Mouse (Mus musculus): ENCODE measurements around the gene Dmkn. TPM values are rescaled to one million over a fixed set of nuclear protein-coding genes. Genes with fewer than 3 reads are reported as not detected.

The Dmkn gene
- polyA plus RNA-seq, 1 experiment from 2014 or later = 3.0 TPM

GRCm38 (mm10) chr7:30776104-30776503 is 12.5 kb downstream of the Dmkn start:
- no peaks in the 10 kb centered on the region for H3K4me1 ChIP-seq (replicated peaks)
- no peak for ATAC-seq (ENCODE audit: low FRiP score, low read depth)
- no peak overlapping the region for H3K4me2 ChIP-seq
- H3K4me3 ChIP-seq = no peak overlapping the region
- 89% methylated on average over 9 of the region's 9 CpGs for WGBS
- H3K9me3 ChIP-seq = no peaks in the 10 kb centered on the region
- H3K27me3 ChIP-seq = no peaks in the 10 kb centered on the region
- H3K27ac ChIP-seq (replicated peaks) = no peak overlapping the region
- H3K36me3 ChIP-seq = no peaks in the 10 kb centered on the region
- H3K9ac ChIP-seq = no peak overlapping the region

- Histone ChIP-seq H3K36me3 (no peaks in the 10 kb centered on the region), H3K4me3 (no peak overlapping the region), H3K27me3 (no peaks in the 10 kb centered on the region), H3K9ac (no peak overlapping the region), H3K4me2 (no peak overlapping the region), H3K27ac (replicated peaks) (no peak overlapping the region), H3K4me1 (replicated peaks) (no peaks in the 10 kb centered on the region), H3K9me3 (no peaks in the 10 kb centered on the region)
- no peak for ATAC-seq (ENCODE audit: low FRiP score, low read depth)
- WGBS = 47% methylated on average over 7 of the region's 7 CpGs
These were observed 13.6 kb downstream of the Dmkn start for GRCm38 (mm10) chr7:30777081-30777579.

- ATAC-seq (ENCODE audit: low FRiP score, low read depth) = no peak
- no peaks in the 10 kb centered on the region for H3K27me3 ChIP-seq
- no peak overlapping the region for H3K9ac ChIP-seq
- H3K36me3 ChIP-seq = no peaks in the 10 kb centered on the region
- H3K9me3 ChIP-seq = no peaks in the 10 kb centered on the region
- no peak overlapping the region for H3K4me3 ChIP-seq
- H3K27ac ChIP-seq (replicated peaks) = no peak overlapping the region
- H3K4me2 ChIP-seq = no peak overlapping the region
- H3K4me1 ChIP-seq (replicated peaks) = no peaks in the 10 kb centered on the region
- 88% methylated on average over 1 of the region's 1 CpGs for WGBS
These were observed 14.4 kb downstream of the Dmkn start for GRCm38 (mm10) chr7:30777911-30778310.

- H3K9me3 ChIP-seq = no peaks in the 10 kb centered on the region
- H3K4me2 ChIP-seq = no peak overlapping the region
- H3K27me3 ChIP-seq = no peaks in the 10 kb centered on the region
- H3K36me3 ChIP-seq = no peaks in the 10 kb centered on the region
- no peak overlapping the region for H3K9ac ChIP-seq
- WGBS = 81% methylated on average over 4 of the region's 4 CpGs
- H3K4me3 ChIP-seq = no peak overlapping the region
- peaks cover 9% of the 10 kb centered on the region for H3K4me1 ChIP-seq (replicated peaks)
- no peak overlapping the region for H3K27ac ChIP-seq (replicated peaks)
- ATAC-seq (ENCODE audit: low FRiP score, low read depth) = no peak
These were observed 18.2 kb downstream of the Dmkn start for GRCm38 (mm10) chr7:30781792-30782191.

GRCm38 (mm10) chr7:30782658-30783057 is 19.1 kb downstream of the Dmkn start:
- Histone ChIP-seq H3K9ac (no peak overlapping the region), H3K4me1 (replicated peaks) (peaks cover 9% of the 10 kb centered on the region), H3K4me2 (no peak overlapping the region), H3K27ac (replicated peaks) (no peak overlapping the region), H3K36me3 (no peaks in the 10 kb centered on the region), H3K9me3 (no peaks in the 10 kb centered on the region), H3K4me3 (no peak overlapping the region), H3K27me3 (no peaks in the 10 kb centered on the region)
- 79% methylated on average over 3 of the region's 3 CpGs for WGBS
- no peak for ATAC-seq (ENCODE audit: low FRiP score, low read depth)

- H3K27me3 ChIP-seq = no peaks in the 10 kb centered on the region
- peaks cover 9% of the 10 kb centered on the region for H3K4me1 ChIP-seq (replicated peaks)
- no peak overlapping the region for H3K9ac ChIP-seq
- no peak overlapping the region for H3K4me2 ChIP-seq
- H3K27ac ChIP-seq (replicated peaks) = peak overlapping the region; percentile 61
- H3K4me3 ChIP-seq = no peak overlapping the region
- H3K36me3 ChIP-seq = no peaks in the 10 kb centered on the region
- H3K9me3 ChIP-seq = no peaks in the 10 kb centered on the region
- 74% methylated on average over 1 of the region's 1 CpGs for WGBS
- ATAC-seq (ENCODE audit: low FRiP score, low read depth) = no peak
These were observed 21.6 kb downstream of the Dmkn start for GRCm38 (mm10) chr7:30785154-30785553.

- peak; percentile 86 for ATAC-seq (ENCODE audit: low FRiP score, low read depth)
- H3K36me3 ChIP-seq = no peaks in the 10 kb centered on the region
- H3K4me2 ChIP-seq = no peak overlapping the region
- no peaks in the 10 kb centered on the region for H3K9me3 ChIP-seq
- H3K9ac ChIP-seq = no peak overlapping the region
- peak overlapping the region; percentile 61 for H3K27ac ChIP-seq (replicated peaks)
- no peaks in the 10 kb centered on the region for H3K27me3 ChIP-seq
- WGBS = 39% methylated on average over 13 of the region's 13 CpGs
- peaks cover 9% of the 10 kb centered on the region for H3K4me1 ChIP-seq (replicated peaks)
- no peak overlapping the region for H3K4me3 ChIP-seq
These were observed 22.4 kb downstream of the Dmkn start for GRCm38 (mm10) chr7:30785721-30786546.

- no peaks in the 10 kb centered on the region for H3K27me3 ChIP-seq
- no peak for ATAC-seq (ENCODE audit: low FRiP score, low read depth)
- no peak within 1 kb of the TSS for H3K4me3 ChIP-seq
- 53% methylated on average over 15 of the region's 15 CpGs for whole genome bisulfite sequencing
- H3K4me2 ChIP-seq = no peak within 1 kb of the TSS
- H3K9me3 ChIP-seq = no peaks in the 10 kb centered on the region
- no peak within 1 kb of the TSS for H3K9ac ChIP-seq
- no peaks in the 10 kb centered on the region for H3K36me3 ChIP-seq
- H3K27ac ChIP-seq (replicated peaks) = no peak within 1 kb of the TSS
- peaks cover 9% of the 10 kb centered on the region for H3K4me1 ChIP-seq (replicated peaks)
These were observed 23.9 kb downstream of the Dmkn start, which contains the start of gene Krtdap for GRCm38 (mm10) chr7:30787377-30788022. TSS of gene Krtdap (plus strand) at chr7:30787896.

GRCm38 (mm10) chr7:30790141-30790540 is 26.6 kb downstream of the Dmkn start:
- no peak overlapping the region for H3K27ac ChIP-seq (replicated peaks)

GRCm38 (mm10) chr7:30791921-30792320 is 28.4 kb downstream of the Dmkn start:
- no peak overlapping the region for H3K4me3 ChIP-seq
- H3K27me3 ChIP-seq = no peaks in the 10 kb centered on the region
- H3K9ac ChIP-seq = no peak overlapping the region
- no peaks in the 10 kb centered on the region for H3K9me3 ChIP-seq
- WGBS = 27% methylated on average over 9 of the region's 9 CpGs
- H3K36me3 ChIP-seq = no peaks in the 10 kb centered on the region
- ATAC-seq (ENCODE audit: low FRiP score, low read depth) = no peak
- no peaks in the 10 kb centered on the region for H3K4me1 ChIP-seq (replicated peaks)
- no peak overlapping the region for H3K4me2 ChIP-seq
- H3K27ac ChIP-seq (replicated peaks) = no peak overlapping the region

More at GRCm38 (mm10) chr7:30790141-30790540, 26.6 kb downstream of the Dmkn start:
- H3K9ac ChIP-seq = no peak overlapping the region
- 73% methylated on average over 10 of the region's 10 CpGs for WGBS
- H3K9me3 ChIP-seq = no peaks in the 10 kb centered on the region
- no peak overlapping the region for H3K4me2 ChIP-seq
- H3K36me3 ChIP-seq = no peaks in the 10 kb centered on the region
- no peaks in the 10 kb centered on the region for H3K27me3 ChIP-seq
- ATAC-seq (ENCODE audit: low FRiP score, low read depth) = no peak
- peaks cover 9% of the 10 kb centered on the region for H3K4me1 ChIP-seq (replicated peaks)
- no peak overlapping the region for H3K4me3 ChIP-seq

GRCm38 (mm10) chr7:30794921-30795320 is 31.4 kb downstream of the Dmkn start:
- Histone ChIP-seq H3K36me3 (no peaks in the 10 kb centered on the region), H3K4me3 (no peak overlapping the region), H3K4me2 (no peak overlapping the region), H3K9me3 (no peaks in the 10 kb centered on the region), H3K9ac (no peak overlapping the region), H3K27me3 (no peaks in the 10 kb centered on the region), H3K27ac (replicated peaks) (no peak overlapping the region), H3K4me1 (replicated peaks) (no peaks in the 10 kb centered on the region)
- no peak for ATAC-seq (ENCODE audit: low FRiP score, low read depth)

- H3K9ac ChIP-seq = no peak overlapping the region
- ATAC-seq (ENCODE audit: low FRiP score, low read depth) = no peak
- no peaks in the 10 kb centered on the region for H3K27me3 ChIP-seq
- H3K36me3 ChIP-seq = no peaks in the 10 kb centered on the region
- H3K27ac ChIP-seq (replicated peaks) = no peak overlapping the region
- H3K4me1 ChIP-seq (replicated peaks) = no peaks in the 10 kb centered on the region
- 85% methylated on average over 1 of the region's 1 CpGs for WGBS
- no peaks in the 10 kb centered on the region for H3K9me3 ChIP-seq
- H3K4me3 ChIP-seq = no peak overlapping the region
- H3K4me2 ChIP-seq = no peak overlapping the region
These were observed 33.2 kb downstream of the Dmkn start for GRCm38 (mm10) chr7:30796790-30797189.

Data from hindbrain, embryonic 15.5 days (tissue).